Mouse (Mus musculus) right cerebral cortex, postnatal 14 days (tissue): ENCODE measurements around the gene Icam4.
"Not testable (repeated sequence)": the region's sequence is repeated elsewhere in the genome, so short reads cannot be mapped to it uniquely, and the experiment has no call there.

Experiments
- DNase-seq: peaks from one replicate; pipeline ENCODE4 v3.0.0; 2022

The Icam4 gene

GRCm38 (mm10) chr9:21036161-21036560 is 7.0 kb downstream of the Icam4 start:
- no peak for DNase-seq

GRCm38 (mm10) chr9:21036666-21037065 is 7.5 kb downstream of the Icam4 start:
- DNase-seq, result peak; percentile 27

- DNase-seq, result peak; percentile 42
Observed at GRCm38 (mm10) chr9:21037481-21037891, 8.3 kb downstream of the Icam4 start.

GRCm38 (mm10) chr9:21039779-21040178 is 10.6 kb downstream of the Icam4 start:
- no peak for DNase-seq

GRCm38 (mm10) chr9:21041308-21041707 is 12.1 kb downstream of the Icam4 start:
- peak; percentile 50 for DNase-seq

- DNase-seq, result no peak
Observed at GRCm38 (mm10) chr9:21043563-21043962, 14.4 kb downstream of the Icam4 start.

- DNase-seq, result not testable (repeated sequence)
Observed at GRCm38 (mm10) chr9:21044785-21045184, 15.6 kb downstream of the Icam4 start.

- DNase-seq, result no peak
Observed at GRCm38 (mm10) chr9:21045235-21045634, 16.1 kb downstream of the Icam4 start.

GRCm38 (mm10) chr9:21051578-21051977 is 22.4 kb downstream of the Icam4 start:
- no peak for DNase-seq

- peak; percentile 50 for DNase-seq
Observed at GRCm38 (mm10) chr9:21062928-21063327, 33.8 kb downstream of the Icam4 start.

- DNase-seq, result no peak
Observed at GRCm38 (mm10) chr9:21067006-21067684, 38.0 kb downstream of the Icam4 start, which contains the start of gene Zglp1. TSS of gene Zglp1 (minus strand) at chr9:21067093.

- DNase-seq, result no peak
Observed at GRCm38 (mm10) chr9:21072641-21073040, 43.5 kb downstream of the Icam4 start.

GRCm38 (mm10) chr9:21073044-21073840 is 44.1 kb downstream of the Icam4 start, which contains the start of the genes Gm49373 and Fdx1l:
TSS of gene Gm49373 (minus strand) at chr9:21073096.
TSS of gene Fdx1l (minus strand) at chr9:21073614.
- peak; percentile 93 for DNase-seq

- no peak for DNase-seq
Observed at GRCm38 (mm10) chr9:21074173-21074572, 45.0 kb downstream of the Icam4 start.

GRCm38 (mm10) chr9:21075625-21076024 is 46.5 kb downstream of the Icam4 start:
- DNase-seq, result no peak
